Mouse (Mus musculus) forebrain, embryonic 13.5 days (tissue): ENCODE data around the gene Tbl1x. TPM values are rescaled to one million over a fixed set of nuclear protein-coding genes. Genes with fewer than 3 reads are reported as not detected.

ENCODE experiments used
- ATAC-seq: fragments of 200-750 bp; cut with Nextera tagmentation; 2 replicates; pipeline ENCODE4 v1.8.0; 2017
- H3K27ac ChIP-seq: fragments of 300-500 bp; sonication (generic); 2 replicates; pipeline ENCODE4 v1.5.1; 2015; ENCODE audit warnings: inconsistent platforms, mild to moderate bottlenecking, moderate library complexity
- H3K27me3 ChIP-seq: fragments of 300-500 bp; sonication (generic); 2 replicates; pipeline ENCODE4 v1.6.1; 2015; ENCODE audit warnings: mild to moderate bottlenecking, inconsistent platforms
- H3K36me3 ChIP-seq: fragments of 300-500 bp; sonication (generic); 2 replicates; pipeline ENCODE4 v1.6.1; 2015; ENCODE audit warnings: mild to moderate bottlenecking, inconsistent platforms; ENCODE audit not compliant: poor library complexity, severe bottlenecking
- H3K4me1 ChIP-seq: fragments of 300-500 bp; sonication (generic); 2 replicates; pipeline ENCODE4 v1.6.1; 2015; ENCODE audit warnings: inconsistent platforms
- H3K4me2 ChIP-seq: fragments of 300-500 bp; sonication (generic); 2 replicates; pipeline ENCODE4 v1.6.1; 2015; ENCODE audit warnings: inconsistent platforms, mild to moderate bottlenecking, moderate library complexity
- H3K4me3 ChIP-seq: fragments of 300-500 bp; sonication (generic); 2 replicates; pipeline ENCODE4 v1.5.1; 2015; ENCODE audit warnings: mild to moderate bottlenecking, inconsistent platforms
- H3K9ac ChIP-seq: fragments of 300-500 bp; sonication (generic); 2 replicates; pipeline ENCODE4 v1.6.1; 2015; ENCODE audit warnings: mild to moderate bottlenecking, inconsistent platforms
- H3K9me3 ChIP-seq: fragments of 300-500 bp; sonication (generic); replicated peaks from 2 replicates; pipeline ENCODE4 v1.6.1; 2016; ENCODE audit warnings: inconsistent platforms
- WGBS: fragments of 180-500 bp; shearing (Covaris S2); methylation state at CpG from one replicate; pipeline ENCODE4 v1.1.7; 2015; 5-methylcytosine and 5-hydroxymethylcytosine counted together
- polyA plus RNA-seq: library from polyadenylated mRNA; unstranded; fragments of >200 nt; fragmentation: Nextera tagmentation; extraction: Ambion mirVana; gene quantifications from 2 replicates; pipeline ENCODE4 v1.2.1, GENCODE M21; 2015

Tbl1x gene
- polyA plus RNA-seq, 1 experiment from 2014 or later, result 55.6 TPM

GRCm38 (mm10) chrX:77579964-77580363, 69.2 kb downstream of the Tbl1x start:
- no peak overlapping the region for H3K4me3 ChIP-seq
- WGBS, result 87% methylated on average over 4 of the region's 4 CpGs
- H3K36me3 ChIP-seq, result no peaks in the 10 kb centered on the region
- no peak for ATAC-seq
- no peaks in the 10 kb centered on the region for H3K9me3 ChIP-seq
- H3K27ac ChIP-seq, result no peak overlapping the region
- no peaks in the 10 kb centered on the region for H3K4me1 ChIP-seq
- H3K4me2 ChIP-seq, result no peak overlapping the region
- no peak overlapping the region for H3K9ac ChIP-seq
- H3K27me3 ChIP-seq, result no peaks in the 10 kb centered on the region

GRCm38 (mm10) chrX:77585974-77586373, 75.2 kb downstream of the Tbl1x start:
- no peak overlapping the region for H3K4me2 ChIP-seq

GRCm38 (mm10) chrX:77594670-77595224, 83.9 kb downstream of the Tbl1x start:
- no peaks in the 10 kb centered on the region for H3K27me3 ChIP-seq
- H3K36me3 ChIP-seq, result no peaks in the 10 kb centered on the region
- no peak overlapping the region for H3K27ac ChIP-seq
- H3K4me1 ChIP-seq, result no peaks in the 10 kb centered on the region
- no peak overlapping the region for H3K4me2 ChIP-seq
- WGBS, result 71% methylated on average over 7 of the region's 7 CpGs
- H3K9me3 ChIP-seq, result no peaks in the 10 kb centered on the region
- no peak overlapping the region for H3K9ac ChIP-seq
- no peak overlapping the region for H3K4me3 ChIP-seq
- ATAC-seq, result no peak

More at GRCm38 (mm10) chrX:77585974-77586373, 75.2 kb downstream of the Tbl1x start:
- Histone ChIP-seq H3K4me3 (no peak overlapping the region), H3K27ac (no peak overlapping the region), H3K9me3 (no peaks in the 10 kb centered on the region), H3K27me3 (no peaks in the 10 kb centered on the region), H3K9ac (no peak overlapping the region), H3K36me3 (no peaks in the 10 kb centered on the region), H3K4me1 (no peaks in the 10 kb centered on the region)
- ATAC-seq, result no peak
- WGBS, result 96% methylated on average over 2 of the region's 2 CpGs

- Histone ChIP-seq H3K4me1 (no peaks in the 10 kb centered on the region), H3K9ac (no peak overlapping the region), H3K27ac (no peak overlapping the region), H3K36me3 (no peaks in the 10 kb centered on the region), H3K27me3 (no peaks in the 10 kb centered on the region), H3K4me2 (no peak overlapping the region), H3K4me3 (no peak overlapping the region), H3K9me3 (no peaks in the 10 kb centered on the region)
- no peak for ATAC-seq
Observed at GRCm38 (mm10) chrX:77597674-77598073, 86.9 kb downstream of the Tbl1x start.

- H3K27ac ChIP-seq, result no peak overlapping the region
- no peak for ATAC-seq
- H3K9ac ChIP-seq, result no peak overlapping the region
- H3K4me1 ChIP-seq, result no peaks in the 10 kb centered on the region
- no peaks in the 10 kb centered on the region for H3K9me3 ChIP-seq
- H3K36me3 ChIP-seq, result no peaks in the 10 kb centered on the region
- no peak overlapping the region for H3K4me3 ChIP-seq
- WGBS, result 71% methylated on average over 2 of the region's 2 CpGs
- no peak overlapping the region for H3K4me2 ChIP-seq
- no peaks in the 10 kb centered on the region for H3K27me3 ChIP-seq
Observed at GRCm38 (mm10) chrX:77598736-77599135, 87.9 kb downstream of the Tbl1x start.

- no peaks in the 10 kb centered on the region for H3K9me3 ChIP-seq
- H3K27me3 ChIP-seq, result no peaks in the 10 kb centered on the region
- no peaks in the 10 kb centered on the region for H3K36me3 ChIP-seq
- no peak overlapping the region for H3K27ac ChIP-seq
- H3K9ac ChIP-seq, result no peak overlapping the region
- ATAC-seq, result no peak
- no peaks in the 10 kb centered on the region for H3K4me1 ChIP-seq
- H3K4me3 ChIP-seq, result no peak overlapping the region
- 95% methylated on average over 2 of the region's 2 CpGs for WGBS
- no peak overlapping the region for H3K4me2 ChIP-seq
Observed at GRCm38 (mm10) chrX:77603496-77604258, 92.9 kb downstream of the Tbl1x start.

GRCm38 (mm10) chrX:77607488-77607887, 96.7 kb downstream of the Tbl1x start:
- 50% methylated on average over 1 of the region's 1 CpGs for WGBS
- H3K36me3 ChIP-seq, result no peaks in the 10 kb centered on the region
- ATAC-seq, result no peak

GRCm38 (mm10) chrX:77608947-77609703, 98.3 kb downstream of the Tbl1x start:
- Histone ChIP-seq H3K4me3 (no peak overlapping the region), H3K27me3 (no peaks in the 10 kb centered on the region), H3K9me3 (no peaks in the 10 kb centered on the region), H3K36me3 (no peaks in the 10 kb centered on the region), H3K27ac (no peak overlapping the region), H3K4me1 (no peaks in the 10 kb centered on the region), H3K4me2 (no peak overlapping the region), H3K9ac (no peak overlapping the region)
- no peak for ATAC-seq
- 57% methylated on average over 2 of the region's 2 CpGs for WGBS

More at GRCm38 (mm10) chrX:77607488-77607887, 96.7 kb downstream of the Tbl1x start:
- H3K4me1 ChIP-seq, result no peaks in the 10 kb centered on the region
- no peak overlapping the region for H3K4me3 ChIP-seq
- no peak overlapping the region for H3K4me2 ChIP-seq
- H3K27me3 ChIP-seq, result no peaks in the 10 kb centered on the region
- H3K9ac ChIP-seq, result no peak overlapping the region
- H3K27ac ChIP-seq, result no peak overlapping the region
- no peaks in the 10 kb centered on the region for H3K9me3 ChIP-seq

GRCm38 (mm10) chrX:77611938-77612337, 101.1 kb downstream of the Tbl1x start:
- H3K4me2 ChIP-seq, result no peak overlapping the region
- no peaks in the 10 kb centered on the region for H3K4me1 ChIP-seq
- H3K9ac ChIP-seq, result no peak overlapping the region
- no peaks in the 10 kb centered on the region for H3K36me3 ChIP-seq
- ATAC-seq, result no peak
- H3K27me3 ChIP-seq, result no peaks in the 10 kb centered on the region
- 86% methylated on average over 3 of the region's 3 CpGs for WGBS
- H3K9me3 ChIP-seq, result no peaks in the 10 kb centered on the region
- no peak overlapping the region for H3K27ac ChIP-seq
- no peak overlapping the region for H3K4me3 ChIP-seq

- no peak for ATAC-seq
- H3K36me3 ChIP-seq, result no peaks in the 10 kb centered on the region
- no peaks in the 10 kb centered on the region for H3K27me3 ChIP-seq
- WGBS, result 100% methylated on average over 1 of the region's 1 CpGs
- no peaks in the 10 kb centered on the region for H3K4me1 ChIP-seq
- no peak overlapping the region for H3K27ac ChIP-seq
- H3K9ac ChIP-seq, result no peak overlapping the region
- no peaks in the 10 kb centered on the region for H3K9me3 ChIP-seq
- H3K4me3 ChIP-seq, result no peak overlapping the region
- H3K4me2 ChIP-seq, result no peak overlapping the region
Observed at GRCm38 (mm10) chrX:77613041-77613440, 102.2 kb downstream of the Tbl1x start.

GRCm38 (mm10) chrX:77615735-77616293, 105.0 kb downstream of the Tbl1x start:
- Histone ChIP-seq H3K9me3 (no peaks in the 10 kb centered on the region), H3K4me2 (no peak overlapping the region), H3K9ac (no peak overlapping the region), H3K4me3 (no peak overlapping the region), H3K4me1 (no peaks in the 10 kb centered on the region), H3K36me3 (no peaks in the 10 kb centered on the region), H3K27me3 (no peaks in the 10 kb centered on the region), H3K27ac (no peak overlapping the region)
- 89% methylated on average over 4 of the region's 4 CpGs for WGBS
- no peak for ATAC-seq
